ENCODE assay signal across 18 mouse cellular contexts in genomic region chr19:40368517-40368916, GRCm38 (mm10).
DNase-seq lines count a peak whose midpoint lies in the region; ATAC-seq and TF ChIP-seq lines count a peak whose summit lies in the region.
"Had no signal": no experiment of that assay in that cellular context is flagged by ENCODE, and none has a peak within 500 bp of the region (broad histone marks: within the 10 kb centered on the region; RNA-seq: fewer than 3 reads in every experiment).

No protein-coding gene starts in this region.

- TF ChIP-seq POLR2A in liver, adult 2 months (IDR thresholded peaks at IDR 0.05; ENCODE audit: extremely low read depth, insufficient read depth, low read length) = no peak
- TF ChIP-seq POLR2A in heart, adult 2 months (IDR thresholded peaks at IDR 0.05; ENCODE audit: insufficient read depth, low read depth, low read length) = no peak
- TF ChIP-seq POLR2A in myocyte (IDR thresholded peaks at IDR 0.05; ENCODE audit: insufficient read length, low read depth) = no peak

- peaks cover 33% of the 10 kb centered on the region for H3K4me1 ChIP-seq in liver, adult 2 months (ENCODE audit: control insufficient read depth, insufficient read depth, low read length)
- peaks cover 48% of the 10 kb centered on the region for H3K4me1 ChIP-seq in heart, adult 2 months (ENCODE audit: control insufficient read depth, insufficient read depth, low read length)
- peaks cover 69% of the 10 kb centered on the region for H3K4me1 ChIP-seq in heart, embryonic 16.5 days (ENCODE audit: control insufficient read depth, insufficient read depth, low read length)
- peaks cover 15% of the 10 kb centered on the region for H3K4me1 ChIP-seq in hindbrain, embryonic 12.5 days

- H3K27ac ChIP-seq in liver, adult 2 months (replicated peaks; ENCODE audit: insufficient read depth, low read depth, low read length) = no peak overlapping the region
- peak overlapping the region; percentile 89 for H3K27ac ChIP-seq in heart, adult 2 months
- peak overlapping the region; percentile 96 for H3K27ac ChIP-seq in heart, embryonic 16.5 days (ENCODE audit: low read length)
- H3K27ac ChIP-seq in hindbrain, embryonic 12.5 days = no peak overlapping the region
- H3K27ac ChIP-seq: forebrain, embryonic 12.5 days; hindbrain, embryonic 15.5 days; macrophage; midbrain, embryonic 12.5 days had no signal

- H3K9me3 ChIP-seq in heart, embryonic 16.5 days (replicated peaks; ENCODE audit: control insufficient read depth, low read length) = peaks cover 2% of the 10 kb centered on the region
- no peaks in the 10 kb centered on the region for H3K9me3 ChIP-seq in hindbrain, embryonic 12.5 days (replicated peaks)
- H3K9me3 ChIP-seq: hindbrain, embryonic 15.5 days had no signal

- WGBS in liver, adult 2 months = 80% methylated on average over 2 of the region's 2 CpGs
- 69% methylated on average over 2 of the region's 2 CpGs for WGBS in heart, adult 2 months
- WGBS in heart, embryonic 16.5 days = 70% methylated on average over 2 of the region's 2 CpGs
- 100% methylated on average over 2 of the region's 2 CpGs for WGBS in hindbrain, embryonic 12.5 days

- H3K9ac ChIP-seq in liver, adult 2 months (ENCODE audit: low read depth, low read length) = no peak overlapping the region
- no peak overlapping the region; the same call in 1 of the 2 replicates for H3K9ac ChIP-seq in heart, adult 2 months (ENCODE audit: low read depth, low read length)
- H3K9ac ChIP-seq in heart, embryonic 16.5 days (ENCODE audit: low read length) = peak overlapping the region; percentile 58
- H3K9ac ChIP-seq in hindbrain, embryonic 12.5 days = no peak overlapping the region
- H3K9ac ChIP-seq: forebrain, embryonic 12.5 days; hindbrain, embryonic 15.5 days; midbrain, embryonic 12.5 days had no signal

- H3K27me3 ChIP-seq in liver, adult 2 months (ENCODE audit: control insufficient read depth, insufficient read depth, low read length) = no peaks in the 10 kb centered on the region
- no peaks in the 10 kb centered on the region for H3K27me3 ChIP-seq in heart, adult 2 months (ENCODE audit: control insufficient read depth, insufficient read depth, low read length)
- no peaks in the 10 kb centered on the region for H3K27me3 ChIP-seq in heart, embryonic 16.5 days (ENCODE audit: control insufficient read depth, insufficient read depth, low read length)
- no peaks in the 10 kb centered on the region for H3K27me3 ChIP-seq in myocyte (ENCODE audit: control insufficient read depth, insufficient read depth, insufficient read length)
- H3K27me3 ChIP-seq in hindbrain, embryonic 12.5 days = no peaks in the 10 kb centered on the region
- H3K27me3 ChIP-seq: forebrain, embryonic 12.5 days; hindbrain, embryonic 15.5 days; midbrain, embryonic 12.5 days had no signal

- H3ac ChIP-seq in myocyte (ENCODE audit: control insufficient read depth, insufficient read length) = no peak overlapping the region

- H3K36me3 ChIP-seq in liver, adult 2 months (ENCODE audit: control insufficient read depth, insufficient read depth, low read length) = peaks cover 15% of the 10 kb centered on the region
- peaks cover 71% of the 10 kb centered on the region for H3K36me3 ChIP-seq in heart, adult 2 months (ENCODE audit: control insufficient read depth, insufficient read depth, low read length)
- H3K36me3 ChIP-seq in heart, embryonic 16.5 days (ENCODE audit: control insufficient read depth, insufficient read depth) = peaks cover 18% of the 10 kb centered on the region
- H3K36me3 ChIP-seq in myocyte (ENCODE audit: control insufficient read depth, insufficient read depth) = peaks cover 10% of the 10 kb centered on the region
- peaks cover 27% of the 10 kb centered on the region for H3K36me3 ChIP-seq in hindbrain, embryonic 12.5 days

- no peak overlapping the region for H3K4me3 ChIP-seq in liver, adult 2 months (ENCODE audit: insufficient read depth, low read depth, low read length)
- no peak overlapping the region for H3K4me3 ChIP-seq in heart, adult 2 months
- no peak overlapping the region for H3K4me3 ChIP-seq in heart, embryonic 16.5 days (ENCODE audit: low read length)
- H3K4me3 ChIP-seq in myocyte = no peak overlapping the region
- no peak overlapping the region for H3K4me3 ChIP-seq in hindbrain, embryonic 12.5 days
- H3K4me3 ChIP-seq: forebrain, embryonic 12.5 days; hindbrain, embryonic 15.5 days; midbrain, embryonic 12.5 days had no signal

- peak; percentile 47 for DNase-seq in liver, adult 2 months (ENCODE audit: extremely low read depth, low read depth, low spot score)
- DNase-seq in liver = no peak
- peak in 1 of 2 experiments; percentile 79 for DNase-seq in heart, adult 2 months
- no peak for DNase-seq in adipocyte (ENCODE audit: low spot score)
- DNase-seq in right cerebral cortex, adult 18-20 months = no peak
- DNase-seq: adrenal gland, postnatal 10 days; cerebellum, adult 9-11 months; embryo, embryonic 11 days; kidney, adult 18-20 months; thymus, adult 18-20 months had no signal

- peak; percentile 59 for ATAC-seq in heart, embryonic 16.5 days (replicated peaks; ENCODE audit: extremely low read depth, insufficient read depth, low FRiP score)
- no peak for ATAC-seq in hindbrain, embryonic 12.5 days (ENCODE audit: low FRiP score)

- no peak overlapping the region for H3K4me2 ChIP-seq in heart, embryonic 16.5 days (ENCODE audit: low read depth, low read length)
- H3K4me2 ChIP-seq in myocyte (ENCODE audit: low read depth) = no peak overlapping the region
- no peak overlapping the region for H3K4me2 ChIP-seq in hindbrain, embryonic 12.5 days (replicated peaks)
- H3K4me2 ChIP-seq: forebrain, embryonic 12.5 days; hindbrain, embryonic 15.5 days; liver, embryonic 11.5 days; midbrain, embryonic 12.5 days had no signal

- intact Hi-C loops in heart, adult 2 months (cut with DNase I) = no loop called here

- no peak for TF ChIP-seq CTCF in liver, adult 2 months (IDR thresholded peaks at IDR 0.05; ENCODE audit: low read depth, low read length)
- no peak for TF ChIP-seq CTCF in heart, adult 2 months (IDR thresholded peaks at IDR 0.05)

- TF ChIP-seq EP300 in heart, adult 2 months (IDR thresholded peaks at IDR 0.05; ENCODE audit: insufficient read depth, low read depth, low read length) = peak; percentile 100

- H3K79me2 ChIP-seq in liver, adult 2 months (ENCODE audit: control insufficient read depth, insufficient read depth, low read length) = 0 out of 2 replicates have a peak, but pooled peaks cover 6% of the 10 kb centered on the region
- H3K79me2 ChIP-seq in heart, adult 2 months (replicated peaks; ENCODE audit: control insufficient read depth, insufficient read depth, low read length) = no peaks in the 10 kb centered on the region
- no peaks in the 10 kb centered on the region for H3K79me2 ChIP-seq in myocyte (ENCODE audit: control insufficient read depth, insufficient read depth)

TF ChIP-seq in myocyte, 11 proteins besides CTCF, POLR2A, EP300 and RAD21:
- peak; percentile 1 to 82 (median 55) for TF ChIP-seq MYOG (IDR thresholded peaks at IDR 0.05; ENCODE audit: control insufficient read depth in 1 of 3, insufficient read depth in 1 of 3, insufficient read length in 2 of 3, low read depth in 2 of 3)
- TF ChIP-seq SRF (IDR thresholded peaks at IDR 0.05; ENCODE audit: control insufficient read depth, insufficient read length, low read depth) = no peak
- TF ChIP-seq MYOD1 (IDR thresholded peaks at IDR 0.05; ENCODE audit: control insufficient read depth in 1 of 3, insufficient read length in 2 of 3, low read depth in 2 of 3) = peak in 2 of 3 experiments; percentile 37 to 40
- no peak for TF ChIP-seq CEBPB (IDR thresholded peaks at IDR 0.05; ENCODE audit: insufficient read depth, poor library complexity, severe bottlenecking)
- no peak for TF ChIP-seq USF1 (IDR thresholded peaks at IDR 0.05; ENCODE audit: low read depth)
- TF ChIP-seq E2F4 (IDR thresholded peaks at IDR 0.05; ENCODE audit: insufficient read depth) = no peak

Comparison
In these comparisons a context has a peak if more than half of its experiments do, and no peak if none do; other contexts are left out.
1. H3K27ac ChIP-seq: peak in heart, adult 2 months (single experiment) and heart, embryonic 16.5 days (single experiment); none in liver, adult 2 months (single experiment) and hindbrain, embryonic 12.5 days (single experiment).